Mouse (Mus musculus) ES-Bruce4 (cell line): ENCODE results near the gene Cux2. TPM values are rescaled to one million over a fixed set of nuclear protein-coding genes. Genes with fewer than 3 reads are reported as not detected.

ENCODE experiments used
- H3K27ac ChIP-seq: 2 replicates; pipeline ENCODE4 v1.5.1; 2012; ENCODE audit warnings: low read length, inconsistent platforms; ENCODE audit not compliant: insufficient read depth
- H3K27me3 ChIP-seq: 2 replicates; pipeline ENCODE4 v1.6.1; 2012; ENCODE audit warnings: mild to moderate bottlenecking, low read length, inconsistent platforms; ENCODE audit not compliant: control insufficient read depth, poor library complexity, insufficient read depth, severe bottlenecking
- H3K36me3 ChIP-seq: 2 replicates; pipeline ENCODE4 v1.6.1; 2012; ENCODE audit warnings: inconsistent platforms, mild to moderate bottlenecking, low read length, moderate library complexity; ENCODE audit not compliant: control insufficient read depth, poor library complexity, insufficient read depth, severe bottlenecking
- H3K4me1 ChIP-seq: one replicate; pipeline ENCODE4 v1.8.1; 2011; ENCODE audit warnings: low read length; ENCODE audit not compliant: control insufficient read depth, insufficient read depth
- H3K4me3 ChIP-seq: 2 replicates; pipeline ENCODE4 v1.5.1; 2011; ENCODE audit warnings: low read depth, mild to moderate bottlenecking, low read length
- H3K9ac ChIP-seq: 2 replicates; pipeline ENCODE4 v1.6.1; 2012; ENCODE audit warnings: low read depth, mild to moderate bottlenecking, inconsistent platforms; ENCODE audit not compliant: poor library complexity, severe bottlenecking
- H3K9me3 ChIP-seq: replicated peaks from 2 replicates; pipeline ENCODE4 v1.6.1; 2012; ENCODE audit warnings: mild to moderate bottlenecking, low read length, inconsistent platforms; ENCODE audit not compliant: control insufficient read depth, poor library complexity, insufficient read depth, severe bottlenecking
- CTCF ChIP-seq: IDR thresholded peaks from one replicate; pipeline ENCODE4 v1.8.1; 2011; ENCODE audit warnings: low read depth, low read length
- EP300 ChIP-seq: IDR thresholded peaks from 2 replicates; pipeline ENCODE4 v1.6.1; 2011; ENCODE audit warnings: low read depth, low read length; ENCODE audit not compliant: insufficient read depth
- POLR2A ChIP-seq: IDR thresholded peaks from one replicate; pipeline ENCODE4 v1.8.1; 2011; ENCODE audit warnings: low read length; ENCODE audit not compliant: insufficient read depth
- polyA plus RNA-seq: library from polyadenylated mRNA; stranded (reverse); fragments of >200 nt; gene quantifications from 2 replicates; pipeline ENCODE4 v1.2.4, GENCODE M21; 2011; ENCODE audit warnings: low read depth; ENCODE audit not compliant: missing spikeins, insufficient read depth, insufficient read length

Gene Cux2
- polyA plus RNA-seq, 1 experiment: 3.6 TPM

DNA sequence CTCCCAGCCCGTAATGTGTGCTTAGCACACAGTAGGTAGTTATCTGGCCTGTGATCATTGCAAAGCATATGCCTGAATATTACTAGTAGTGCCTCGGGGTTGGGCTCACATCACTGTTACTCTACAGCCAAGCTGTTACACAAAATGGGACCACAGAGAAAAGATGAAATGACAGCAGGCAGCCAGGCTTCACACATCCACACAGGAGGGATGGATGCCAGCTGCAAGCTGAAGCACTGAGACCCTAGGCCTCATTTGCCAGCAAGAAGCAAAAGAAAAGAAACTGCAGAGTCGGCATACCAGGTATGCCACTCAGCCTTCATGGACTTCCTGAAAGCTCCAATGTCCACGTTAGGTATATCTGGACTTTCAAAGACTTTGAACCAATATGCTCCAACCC is 222.0 kb downstream of the Cux2 start:
- Histone ChIP-seq H3K9me3 (no peaks in the 10 kb centered on the region), H3K4me1 (no peaks in the 10 kb centered on the region), H3K27ac (no peak overlapping the region), H3K36me3 (0 out of 2 replicates have a peak, but pooled peaks cover 2% of the 10 kb centered on the region), H3K9ac (no peak overlapping the region), H3K27me3 (no peaks in the 10 kb centered on the region), H3K4me3 (no peak overlapping the region; the same call in 1 of the 2 replicates)
- TF ChIP-seq POLR2A (no peak), EP300 (no peak), CTCF (no peak)

DNA sequence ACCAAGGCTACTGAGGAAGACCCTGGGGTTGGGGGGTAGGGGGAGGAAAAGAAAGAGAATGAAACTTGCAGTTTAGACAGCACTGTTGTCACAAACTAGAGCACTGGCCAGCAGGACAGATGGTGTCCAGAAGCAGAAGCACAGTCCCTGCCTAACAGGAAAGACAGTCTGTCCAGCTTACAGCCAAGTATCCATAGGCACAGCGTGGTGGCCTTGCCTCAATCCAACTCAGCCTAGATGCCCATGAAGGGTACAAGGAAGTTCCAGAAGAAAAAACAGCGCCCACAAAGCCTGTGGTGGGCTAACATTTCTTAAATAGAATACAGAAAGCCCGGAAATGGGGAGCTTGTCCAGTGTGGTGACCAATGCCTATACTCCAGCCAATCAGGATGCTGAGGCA is 224.3 kb downstream of the Cux2 start:
- H3K27me3 ChIP-seq: no peaks in the 10 kb centered on the region
- H3K4me3 ChIP-seq: no peak overlapping the region
- H3K9me3 ChIP-seq: no peaks in the 10 kb centered on the region
- no peak overlapping the region for H3K27ac ChIP-seq
- H3K9ac ChIP-seq: no peak overlapping the region
- H3K36me3 ChIP-seq: 0 out of 2 replicates have a peak, but pooled peaks cover 2% of the 10 kb centered on the region
- H3K4me1 ChIP-seq: no peaks in the 10 kb centered on the region
- TF ChIP-seq EP300 (no peak), CTCF (no peak), POLR2A (no peak)

DNA sequence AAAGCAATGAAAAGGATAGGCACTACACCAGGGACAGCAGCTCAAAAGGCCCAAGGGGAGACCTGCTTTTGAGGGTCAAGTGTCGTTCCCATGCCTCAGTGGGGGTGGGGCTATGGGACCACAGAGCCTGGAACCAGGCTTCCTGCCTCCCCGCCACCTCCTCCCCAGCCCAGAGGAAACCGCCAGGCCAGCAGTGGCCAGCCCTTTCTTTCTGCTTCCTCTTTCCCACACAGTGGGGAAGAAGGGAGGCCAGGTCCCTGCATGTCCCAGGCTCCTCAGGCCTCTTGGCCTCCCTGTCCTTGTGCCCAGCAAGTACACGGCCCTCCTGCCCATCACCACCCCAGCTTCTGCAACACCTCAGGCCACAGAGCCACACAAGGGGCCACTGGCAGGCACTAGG is 225.8 kb downstream of the Cux2 start:
- Histone ChIP-seq H3K36me3 (0 out of 2 replicates have a peak, but pooled peaks cover 4% of the 10 kb centered on the region), H3K27ac (no peak overlapping the region), H3K4me1 (no peaks in the 10 kb centered on the region), H3K27me3 (no peaks in the 10 kb centered on the region), H3K9ac (no peak overlapping the region), H3K4me3 (no peak overlapping the region), H3K9me3 (no peaks in the 10 kb centered on the region)
- TF ChIP-seq POLR2A: no peak
- no peak for TF ChIP-seq EP300
- TF ChIP-seq CTCF: no peak

- H3K4me1 ChIP-seq: no peaks in the 10 kb centered on the region
Observed at GRCm38 (mm10) chr5:121823668-121824067, 226.2 kb downstream of the Cux2 start.

GRCm38 (mm10) chr5:121822786-121823505 is 227.0 kb downstream of the Cux2 start:
- no peak overlapping the region for H3K27ac ChIP-seq
- H3K4me1 ChIP-seq: no peaks in the 10 kb centered on the region
- H3K9me3 ChIP-seq: no peaks in the 10 kb centered on the region
- H3K4me3 ChIP-seq: no peak overlapping the region
- peaks cover 4% of the 10 kb centered on the region; the same call in 1 of the 2 replicates for H3K36me3 ChIP-seq
- no peaks in the 10 kb centered on the region for H3K27me3 ChIP-seq
- no peak overlapping the region for H3K9ac ChIP-seq
- no peak for TF ChIP-seq POLR2A
- no peak for TF ChIP-seq CTCF
- no peak for TF ChIP-seq EP300

More at GRCm38 (mm10) chr5:121823668-121824067, 226.2 kb downstream of the Cux2 start:
- TF ChIP-seq CTCF (no peak), POLR2A (no peak), EP300 (no peak)
- Histone ChIP-seq H3K9me3 (no peaks in the 10 kb centered on the region), H3K27me3 (no peaks in the 10 kb centered on the region), H3K27ac (no peak overlapping the region), H3K9ac (no peak overlapping the region), H3K4me3 (no peak overlapping the region), H3K36me3 (0 out of 2 replicates have a peak, but pooled peaks cover 4% of the 10 kb centered on the region)

DNA sequence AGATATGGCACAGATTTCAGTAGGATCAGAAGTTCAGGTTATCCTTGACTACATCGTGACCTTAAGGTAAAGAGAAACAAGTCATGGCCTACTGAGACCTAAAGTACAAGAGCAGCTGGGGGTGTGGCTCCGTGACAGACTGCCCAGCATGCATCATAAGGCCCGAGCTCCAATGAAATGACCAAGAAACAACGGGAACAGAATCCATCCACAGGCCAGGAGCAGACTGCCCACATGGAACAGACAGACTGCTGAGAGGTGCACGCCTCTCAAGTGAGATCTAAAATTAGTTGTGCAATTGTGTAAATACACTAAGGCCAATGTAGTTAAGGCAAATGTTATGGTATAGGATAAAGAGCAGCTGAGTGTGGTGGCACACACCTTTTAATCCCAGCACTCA is 228.3 kb downstream of the Cux2 start:
- Histone ChIP-seq H3K27me3 (no peaks in the 10 kb centered on the region), H3K27ac (no peak overlapping the region), H3K4me3 (no peak overlapping the region), H3K4me1 (no peaks in the 10 kb centered on the region), H3K9ac (no peak overlapping the region), H3K9me3 (no peaks in the 10 kb centered on the region), H3K36me3 (peaks cover 12% of the 10 kb centered on the region)
- TF ChIP-seq EP300 (no peak), CTCF (no peak), POLR2A (no peak)
